Mouse (Mus musculus) Patski (cell line): ENCODE measurements at regions not wholly inside any gene's neighbourhood (a gene's known extent, or its start where the extent isn't known, plus 50 kb on each side); places are given as distances from the start of the nearest gene placed in this dataset.

Source experiments
- ATAC-seq: fragments of 100-300 bp; one replicate; pipeline ENCODE4 v1.8.0; 2021
- CTCF ChIA-PET: fragments of 350-600 bp; sonication (Branson Sonifier 250); formaldehyde crosslinking; loops from one replicate; lab custom pipeline; 2022; ENCODE audit warnings: inconsistent platforms; lab: Charles Lee
- POLR2A ChIA-PET: fragments of 350-600 bp; sonication (Branson Sonifier 250); formaldehyde crosslinking; loops from one replicate; lab custom pipeline; 2022; ENCODE audit warnings: antibody characterized with exemption, inconsistent platforms; lab: Charles Lee
- DNase-seq: peaks from one replicate; pipeline ENCODE4 v3.0.0-alpha.2; 2011; ENCODE audit warnings: low read depth, low spot score
- H3K27me3 ChIP-seq: fragments of 371-371 bp; one replicate; pipeline ENCODE4 v1.5.1; 2021
- CTCF ChIP-seq: fragments of 100-300 bp; IDR thresholded peaks from one replicate; pipeline ENCODE4 v1.5.1; 2021
- in situ Hi-C: fragments of 300-500 bp; cut with MboI; formaldehyde crosslinking; loops from 3 replicates; pipeline ENCODE4 v1.11.1; 2018; ENCODE audit warnings: low pct_unique_long_range_greater_than_20kb, mixed read lengths

DNA sequence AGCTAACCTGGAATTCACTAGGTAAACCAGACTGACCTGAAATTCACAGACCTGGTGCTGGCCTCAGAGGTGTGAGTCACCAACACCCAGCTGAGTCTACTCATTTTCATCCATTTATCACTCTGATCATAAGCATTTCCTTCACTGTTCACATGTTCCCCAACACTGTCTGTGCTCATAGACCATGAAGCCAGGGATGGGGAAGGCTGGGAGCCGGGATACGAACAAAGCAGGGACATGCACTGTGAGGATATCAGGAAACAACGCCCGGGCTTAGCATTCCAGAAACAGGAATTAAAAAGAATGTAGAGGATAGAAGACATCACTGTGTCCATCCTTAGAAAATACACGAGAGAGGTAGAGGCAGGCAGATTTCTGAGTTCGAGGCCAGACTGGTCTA, 80.6 kb upstream of the Klf14 start:
- ATAC-seq: no peak
- DNase-seq: no peak
- no peaks in the 10 kb centered on the region for H3K27me3 ChIP-seq
- POLR2A ChIA-PET: no interaction called here
- in situ Hi-C loops: loop anchor here (5.0 to 10.0 kb wide), 2 partner anchors 502 to 635 kb away; partner anchors contain the start of gene Klhdc10
- TF ChIP-seq CTCF: no peak
- CTCF ChIA-PET: no interaction called here

DNA sequence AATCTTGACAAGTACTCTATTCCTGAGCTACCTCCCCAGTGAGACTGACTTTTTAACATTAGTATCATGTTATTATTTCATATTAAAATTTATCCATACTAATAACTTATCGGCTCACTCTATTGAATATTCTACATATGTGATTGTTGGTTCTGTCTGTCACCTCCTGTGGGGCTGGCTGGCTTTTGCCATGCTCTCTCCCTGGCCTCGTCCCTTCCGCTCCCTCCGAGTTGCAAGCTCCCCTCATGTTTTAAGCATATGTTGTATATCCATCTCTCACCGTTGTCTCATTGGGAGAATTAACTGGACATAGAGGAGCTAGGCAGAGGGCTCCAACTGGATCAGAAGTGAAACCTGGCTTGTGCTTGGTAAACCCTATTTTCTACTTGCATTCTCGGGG, 81.9 kb upstream of the Klf14 start:
- ChIA-PET CTCF (interaction anchor here (1.2 kb wide), 1 partner anchor 8 kb away, joined by 3 read pairs; no protein-coding TSS in a partner anchor), POLR2A (interaction anchor here (0.6 kb wide), 1 partner anchor 26 kb away, joined by 3 read pairs; no protein-coding TSS in a partner anchor)
- in situ Hi-C loops: no loop called here
- DNase-seq: no peak
- no peak for TF ChIP-seq CTCF
- ATAC-seq: no peak
- no peaks in the 10 kb centered on the region for H3K27me3 ChIP-seq

DNA sequence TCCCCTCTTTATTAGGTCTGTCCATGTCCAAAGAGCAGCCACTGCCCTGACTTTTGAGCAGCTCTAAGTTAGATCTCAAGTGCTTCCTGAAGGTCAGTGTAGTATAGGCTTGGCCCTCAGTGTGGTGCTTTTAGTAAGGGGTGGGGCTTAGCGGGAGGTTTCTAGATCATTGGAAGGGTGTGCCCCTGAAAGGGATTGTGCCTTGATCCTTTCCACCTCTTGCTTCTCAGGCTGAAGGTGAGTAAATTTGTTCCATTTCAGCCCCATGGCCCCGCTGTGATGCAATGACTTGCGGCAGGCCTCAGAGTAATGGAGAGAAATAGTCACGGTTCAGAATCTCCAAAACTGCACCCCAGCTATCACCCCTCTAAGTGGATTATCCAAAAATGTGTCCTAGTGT, 84.5 kb upstream of the Klf14 start:
- ChIA-PET POLR2A (no interaction called here), CTCF (no interaction called here)
- no peak for ATAC-seq
- H3K27me3 ChIP-seq: no peaks in the 10 kb centered on the region
- TF ChIP-seq CTCF: no peak
- DNase-seq: no peak
- in situ Hi-C loops: no loop called here

DNA sequence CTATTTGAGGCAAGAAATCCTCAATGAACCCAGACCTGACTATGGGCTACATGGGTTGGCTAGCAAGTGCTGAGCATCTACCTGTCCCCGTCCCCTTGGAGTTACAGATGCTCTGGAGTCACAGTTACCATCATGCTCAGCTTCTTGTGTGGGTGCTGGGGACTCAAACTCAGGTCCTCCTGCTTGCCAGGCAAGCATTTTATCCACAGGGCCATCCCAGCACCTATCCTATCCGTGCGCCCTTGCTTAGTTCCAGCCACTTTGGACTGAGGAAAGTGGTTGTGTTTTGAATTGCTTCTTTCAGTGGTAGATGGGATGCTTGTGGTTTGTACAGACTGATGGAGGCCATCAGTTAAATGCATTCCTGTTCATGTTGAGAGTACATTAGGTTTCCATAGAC, 85.0 kb upstream of the Klf14 start:
- in situ Hi-C loops: no loop called here
- CTCF ChIA-PET: no interaction called here
- H3K27me3 ChIP-seq: no peaks in the 10 kb centered on the region
- POLR2A ChIA-PET: no interaction called here
- ATAC-seq: no peak
- no peak for DNase-seq
- TF ChIP-seq CTCF: no peak

DNA sequence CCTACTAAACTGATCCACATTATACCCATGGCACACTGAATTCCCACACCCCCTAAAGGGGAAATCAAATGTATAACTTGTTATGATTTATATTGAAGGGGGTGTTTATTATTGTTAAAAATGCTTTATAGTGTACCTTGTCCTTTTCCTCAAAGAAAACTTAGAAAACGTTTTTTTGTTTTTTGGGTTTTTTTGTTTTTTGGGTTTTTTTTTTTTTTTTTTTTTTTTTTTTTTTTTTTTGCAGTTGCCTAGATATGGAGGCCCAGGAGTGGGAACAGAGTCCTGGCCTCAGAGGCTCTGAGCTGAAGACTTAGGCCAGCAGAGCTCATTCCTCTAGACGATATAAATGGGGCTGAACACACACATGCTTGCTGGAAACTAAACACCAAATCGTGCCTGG, 87.3 kb upstream of the Klf14 start:
- in situ Hi-C loops: no loop called here
- DNase-seq: no peak
- CTCF ChIA-PET: interaction anchor here (0.9 kb wide), 1 partner anchor 13 kb away, joined by 3 read pairs; no protein-coding TSS in a partner anchor
- ATAC-seq: no peak
- H3K27me3 ChIP-seq: no peaks in the 10 kb centered on the region
- POLR2A ChIA-PET: no interaction called here
- TF ChIP-seq CTCF: no peak

DNA sequence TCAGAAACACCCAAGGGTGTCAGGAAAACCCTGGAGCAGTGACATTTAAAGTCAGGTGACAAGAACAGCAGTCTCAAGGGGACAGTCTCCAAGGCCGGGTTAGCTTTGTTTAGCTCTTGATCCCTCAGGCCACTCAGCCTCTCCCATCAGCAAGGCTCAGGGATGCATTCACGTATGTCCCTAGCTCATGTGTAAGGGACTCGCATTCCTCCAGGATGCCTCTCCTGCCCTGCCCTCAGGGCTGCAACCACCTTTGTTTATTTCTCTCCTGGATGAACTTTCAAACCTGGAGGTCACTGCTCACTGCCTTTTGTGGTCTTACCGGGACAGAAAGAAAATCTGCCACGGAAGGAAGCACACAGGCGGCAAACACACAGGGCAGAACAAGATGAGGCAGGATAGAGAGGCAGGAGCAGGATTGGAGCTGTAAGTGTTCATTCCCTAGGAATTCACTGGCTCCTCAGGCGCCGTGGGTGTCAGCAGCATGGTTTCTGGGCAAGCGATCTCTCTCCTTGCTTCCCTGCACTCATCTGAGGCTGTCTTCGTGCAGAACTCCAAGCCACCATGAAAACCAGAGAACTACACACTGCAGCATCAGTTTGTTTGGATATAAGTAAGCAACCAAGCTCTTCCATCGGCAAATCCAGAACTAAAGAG, 90.2 kb upstream of the Klf14 start:
- no peaks in the 10 kb centered on the region for H3K27me3 ChIP-seq
- POLR2A ChIA-PET: interaction anchor here (0.7 kb wide), 1 partner anchor 228 kb away, joined by 3 read pairs; no protein-coding TSS in a partner anchor
- ATAC-seq: peak; percentile 76
- in situ Hi-C loops: no loop called here
- CTCF ChIA-PET: interaction anchor here (0.6 to 1.5 kb wide), 2 partner anchors 8 to 9 kb away, joined by 3 to 4 read pairs; no protein-coding TSS in a partner anchor
- DNase-seq: no peak
- TF ChIP-seq CTCF: no peak

DNA sequence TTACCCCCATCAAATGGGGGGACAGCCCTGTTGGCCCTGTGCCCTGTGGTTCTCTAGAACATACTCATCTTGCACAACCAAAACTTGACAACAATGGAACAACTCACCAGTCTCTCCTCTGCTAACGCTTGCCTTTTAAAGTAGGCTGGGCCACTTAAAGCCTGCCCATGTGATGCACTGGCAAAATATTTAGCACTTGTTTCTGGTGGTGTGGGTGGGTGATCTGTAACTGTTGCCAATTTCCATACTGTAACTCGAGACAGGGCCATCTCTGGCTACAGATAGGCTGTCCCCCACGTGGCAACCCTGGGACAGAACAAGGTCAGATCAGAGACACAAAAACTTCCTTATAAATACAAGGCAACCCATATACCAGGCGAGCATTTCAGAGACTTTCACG, 92.0 kb upstream of the Klf14 start:
- TF ChIP-seq CTCF: no peak
- ChIA-PET CTCF (no interaction called here), POLR2A (no interaction called here)
- ATAC-seq (no peak), DNase-seq (no peak)
- in situ Hi-C loops: no loop called here
- H3K27me3 ChIP-seq: no peaks in the 10 kb centered on the region

DNA sequence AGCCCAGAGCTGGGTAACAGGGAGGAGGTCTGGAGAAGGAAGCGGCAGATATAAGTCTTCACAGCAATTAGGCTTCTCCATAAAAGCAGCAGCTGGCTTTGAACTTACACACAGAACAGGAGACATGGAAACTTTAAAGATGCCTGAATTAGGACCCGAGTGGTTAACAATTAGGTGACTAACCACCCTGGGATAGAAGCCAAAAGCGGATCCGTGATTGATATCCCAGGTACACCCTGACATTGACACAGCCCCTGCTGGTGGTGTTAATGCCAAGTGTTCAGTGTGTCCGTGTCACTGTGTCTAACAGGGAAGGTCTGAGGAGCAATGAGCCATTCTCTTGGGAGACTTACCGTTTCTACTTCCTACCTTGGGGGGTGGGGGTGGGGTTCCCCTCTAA, 92.9 kb upstream of the Klf14 start:
- DNase-seq (no peak), ATAC-seq (no peak)
- in situ Hi-C loops: no loop called here
- H3K27me3 ChIP-seq: no peaks in the 10 kb centered on the region
- TF ChIP-seq CTCF: no peak
- ChIA-PET CTCF (no interaction called here), POLR2A (interaction anchor here (0.7 kb wide), 2 partner anchors 203 to 244 kb away, joined by 4 to 7 read pairs; no protein-coding TSS in a partner anchor)

DNA sequence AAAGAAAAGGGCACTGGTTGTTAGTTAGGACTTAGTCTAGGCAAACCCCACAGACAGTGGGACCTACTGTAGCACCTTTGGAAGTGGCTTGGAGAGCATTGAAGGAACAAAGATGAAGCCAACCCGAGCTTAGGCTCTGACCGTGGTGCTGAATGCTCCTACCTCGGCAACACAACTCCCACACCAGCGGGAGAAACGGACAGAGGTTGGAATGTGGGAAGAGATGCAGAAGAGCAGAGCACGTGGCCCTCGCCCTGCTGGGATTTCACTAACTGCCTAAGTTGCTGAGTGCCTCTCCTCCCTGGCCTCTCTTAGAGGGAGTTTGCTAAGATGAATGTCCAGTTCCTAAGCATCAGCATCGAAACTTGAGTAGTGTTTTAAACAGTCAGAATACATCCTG, 94.1 kb upstream of the Klf14 start:
- ChIA-PET POLR2A (interaction anchor here (1.1 to 1.6 kb wide), 2 partner anchors 8 to 17 kb away, joined by 3 to 5 read pairs; no protein-coding TSS in a partner anchor), CTCF (interaction anchor here (1.6 kb wide), 1 partner anchor 20 kb away, joined by 4 read pairs; no protein-coding TSS in a partner anchor)
- ATAC-seq: no peak
- no peak for TF ChIP-seq CTCF
- H3K27me3 ChIP-seq: no peaks in the 10 kb centered on the region
- no peak for DNase-seq
- in situ Hi-C loops: no loop called here

DNA sequence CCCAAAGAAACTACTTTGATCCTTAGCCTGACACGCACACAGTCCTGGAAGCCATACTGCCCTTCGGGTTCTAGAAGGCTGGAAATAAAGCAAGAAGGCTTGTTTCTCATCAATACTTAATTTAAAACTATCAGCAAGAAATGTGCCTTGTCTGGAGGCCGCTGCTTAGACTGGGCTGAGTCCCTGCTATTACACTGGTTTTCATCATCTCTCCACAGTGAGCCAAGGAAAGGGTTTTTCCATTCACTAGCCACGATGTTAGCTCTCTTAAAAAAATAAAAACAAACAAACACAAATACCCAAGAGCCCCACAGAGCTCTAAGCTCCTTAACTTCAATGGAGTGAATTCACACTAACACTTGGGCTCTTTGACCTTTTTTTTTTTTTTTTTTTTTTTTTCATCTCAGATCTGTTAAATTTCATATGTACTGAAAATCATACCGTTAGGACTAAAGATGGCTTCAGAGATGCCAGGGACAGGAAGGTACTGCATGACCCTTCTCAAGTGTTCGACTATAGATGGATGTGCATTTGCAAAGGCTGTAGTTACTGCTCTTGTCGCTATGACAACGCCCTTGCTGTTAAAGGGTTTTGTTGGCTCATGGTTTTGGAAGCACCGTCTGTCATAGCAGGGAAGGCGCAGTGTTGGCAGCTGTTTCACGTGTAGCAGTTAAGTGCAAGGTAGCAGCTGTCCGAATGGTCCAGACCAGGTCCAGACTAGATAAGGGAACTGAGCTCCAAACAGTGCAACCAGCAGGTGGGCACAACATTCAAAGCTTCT, 98.1 kb upstream of the Klf14 start:
- TF ChIP-seq CTCF: no peak
- CTCF ChIA-PET: interaction anchor here (0.7 to 1.1 kb wide), 2 partner anchors 8 to 69 kb away, joined by 3 to 4 read pairs; no protein-coding TSS in a partner anchor
- DNase-seq: no peak
- no peak for ATAC-seq
- no peaks in the 10 kb centered on the region for H3K27me3 ChIP-seq
- in situ Hi-C loops: no loop called here
- POLR2A ChIA-PET: interaction anchor here (0.7 to 1.4 kb wide), 4 partner anchors 14 to 700 kb away, joined by 4 to 5 read pairs (median 4); no protein-coding TSS in a partner anchor

DNA sequence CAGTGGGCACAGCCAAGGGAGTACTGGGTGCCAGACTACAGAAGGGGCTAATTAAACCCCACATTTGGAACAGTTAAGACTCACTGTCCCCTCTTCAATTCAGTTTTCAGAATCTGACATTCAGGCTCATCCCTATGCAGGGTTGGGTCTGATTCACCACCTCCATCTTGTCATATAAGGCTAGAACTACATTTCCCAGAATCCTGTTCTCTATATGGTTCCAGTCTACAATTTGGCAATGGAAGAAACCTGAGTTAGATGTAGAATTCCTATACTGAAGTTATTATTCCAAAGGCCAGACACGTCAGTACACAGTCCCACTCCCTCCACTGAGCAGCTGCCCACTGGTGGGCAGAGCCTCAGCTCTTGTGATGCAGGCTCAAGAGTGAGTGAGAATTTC, 99.4 kb upstream of the Klf14 start:
- no peak for TF ChIP-seq CTCF
- ATAC-seq (no peak), DNase-seq (no peak)
- no peaks in the 10 kb centered on the region for H3K27me3 ChIP-seq
- ChIA-PET POLR2A (interaction anchor here (1.4 kb wide), 1 partner anchor 25 kb away, joined by 4 read pairs; no protein-coding TSS in a partner anchor), CTCF (no interaction called here)
- in situ Hi-C loops: no loop called here
